9 mouse cellular contexts compared by ENCODE assay signal in the genomic region with DNA sequence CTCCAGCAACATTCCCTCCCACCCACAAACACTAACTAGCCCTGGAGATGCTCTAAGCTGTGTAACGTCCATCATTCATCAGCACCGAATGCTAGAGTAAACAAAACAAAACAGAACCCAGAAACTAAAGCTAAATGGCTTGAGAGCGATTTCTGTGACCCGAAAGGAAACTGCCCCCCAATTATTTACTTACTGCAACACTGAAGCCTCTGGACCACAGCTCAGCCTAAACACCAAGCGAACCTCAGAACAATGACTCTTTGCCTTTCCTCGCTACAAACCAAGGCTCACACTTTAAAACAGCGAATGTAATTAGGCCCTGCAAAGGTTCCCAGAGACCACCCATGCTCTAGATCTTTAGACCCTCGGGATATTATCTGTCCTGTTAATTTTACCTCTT. TPM values are rescaled to one million over a fixed set of nuclear protein-coding genes. Genes with fewer than 3 reads are reported as not detected.
DNase-seq lines count a peak whose midpoint lies in the region; ATAC-seq and TF ChIP-seq lines count a peak whose summit lies in the region.
"Had no signal": no experiment of that assay in that cellular context is flagged by ENCODE, and none has a peak within 500 bp of the region (broad histone marks: within the 10 kb centered on the region; RNA-seq: fewer than 3 reads in every experiment).

No protein-coding gene starts in this region.

- no peaks in the 10 kb centered on the region for H3K9me3 ChIP-seq in lung, postnatal 0 days (ENCODE audit: low read length)
- no peaks in the 10 kb centered on the region for H3K9me3 ChIP-seq in limb, embryonic 13.5 days
- no peaks in the 10 kb centered on the region for H3K9me3 ChIP-seq in stomach, postnatal 0 days (ENCODE audit: control insufficient read depth, low read length)

- peak overlapping the region; percentile 78 for H3K27ac ChIP-seq in lung, postnatal 0 days (ENCODE audit: low read length)
- peak overlapping the region; percentile 59 for H3K27ac ChIP-seq in limb, embryonic 13.5 days
- H3K27ac ChIP-seq in stomach, postnatal 0 days (replicated peaks) = peak overlapping the region; percentile 84

- H3K9ac ChIP-seq in lung, postnatal 0 days (replicated peaks; ENCODE audit: low read depth) = 0 out of 2 replicates have a peak overlapping the region, but pooled peaks have one; percentile 42
- peak overlapping the region; percentile 60 for H3K9ac ChIP-seq in limb, embryonic 13.5 days
- H3K9ac ChIP-seq in stomach, postnatal 0 days (ENCODE audit: low read length) = peak overlapping the region; percentile 59

- no peak for TF ChIP-seq CTCF in lung, postnatal 0 days (IDR thresholded peaks at IDR 0.05)
- TF ChIP-seq CTCF in stomach, postnatal 0 days (IDR thresholded peaks at IDR 0.05; ENCODE audit: low read depth) = no peak

- peak overlapping the region; percentile 48 for H3K4me2 ChIP-seq in lung, postnatal 0 days (replicated peaks; ENCODE audit: low read depth, low read length)
- peak overlapping the region; percentile 70 for H3K4me2 ChIP-seq in limb, embryonic 13.5 days (replicated peaks)
- peak overlapping the region; percentile 54 for H3K4me2 ChIP-seq in stomach, postnatal 0 days (replicated peaks; ENCODE audit: low read depth)

- ATAC-seq in lung, postnatal 0 days = no peak
- ATAC-seq in limb, embryonic 13.5 days (ENCODE audit: low FRiP score, low read depth) = no peak
- no peak for ATAC-seq in stomach, postnatal 0 days (ENCODE audit: low FRiP score, low TSS enrichment)

- WGBS in lung, postnatal 0 days = 19% methylated on average over 8 of the region's 8 CpGs
- WGBS in limb, embryonic 13.5 days = 6% methylated on average over 8 of the region's 8 CpGs
- 14% methylated on average over 8 of the region's 8 CpGs for WGBS in stomach, postnatal 0 days

- H3K36me3 ChIP-seq in lung, postnatal 0 days (ENCODE audit: insufficient read depth, low read length) = no peaks in the 10 kb centered on the region
- no peaks in the 10 kb centered on the region for H3K36me3 ChIP-seq in limb, embryonic 13.5 days
- H3K36me3 ChIP-seq in stomach, postnatal 0 days (ENCODE audit: control insufficient read depth, insufficient read depth, low read length) = no peaks in the 10 kb centered on the region

- no peak for TF ChIP-seq EP300 in lung, postnatal 0 days (IDR thresholded peaks at IDR 0.05)
- no peak for TF ChIP-seq EP300 in stomach, postnatal 0 days (optimal IDR thresholded peaks at IDR 0.05)

- peak overlapping the region; percentile 33 for H3K4me3 ChIP-seq in lung, postnatal 0 days (ENCODE audit: low read depth, low read length)
- H3K4me3 ChIP-seq in limb, embryonic 13.5 days = peak overlapping the region; percentile 46
- H3K4me3 ChIP-seq in stomach, postnatal 0 days (ENCODE audit: low read depth, low read length) = peak overlapping the region; percentile 53

- no peaks in the 10 kb centered on the region for H3K27me3 ChIP-seq in lung, postnatal 0 days (replicated peaks; ENCODE audit: insufficient read depth, low read length)
- H3K27me3 ChIP-seq in limb, embryonic 13.5 days = no peaks in the 10 kb centered on the region
- H3K27me3 ChIP-seq in stomach, postnatal 0 days (ENCODE audit: control insufficient read depth, insufficient read depth, low read length) = no peaks in the 10 kb centered on the region

- H3K4me1 ChIP-seq in lung, postnatal 0 days (ENCODE audit: insufficient read depth, low read depth, low read length) = no peaks in the 10 kb centered on the region
- H3K4me1 ChIP-seq in limb, embryonic 13.5 days = peaks cover 65% of the 10 kb centered on the region
- H3K4me1 ChIP-seq in stomach, postnatal 0 days (replicated peaks; ENCODE audit: control insufficient read depth, insufficient read depth) = no peaks in the 10 kb centered on the region; the same call in 1 of the 2 replicates

- DNase-seq in heart, adult 11 months = peak; percentile 28
- no peak for DNase-seq in heart, adult 18-20 months
- no peak for DNase-seq in lung, postnatal 0 days (ENCODE audit: low spot score)
- no peak for DNase-seq in lung, postnatal 25 days (ENCODE audit: low spot score)
- DNase-seq in stomach, postnatal 0 days (ENCODE audit: low spot score) = no peak
- no peak for DNase-seq in layer of hippocampus, postnatal 10 days (ENCODE audit: low spot score in 2 of 2)
- no peak for DNase-seq in thymus, postnatal 10 days (ENCODE audit: low spot score in 2 of 2)

RNA-seq across cellular contexts. Expression of a gene that starts 1.0 kb away (rescaled TPM):
- under 1 TPM; 0.17 to 0.33 TPM for total RNA-seq in heart, adult 18-20 months (2021)
- polyA plus RNA-seq in lung, postnatal 0 days (2015; fragmentation: Nextera tagmentation; extraction: Ambion mirVana) = 14.3 and 16.2 TPM in 2 replicates
- 5.5 and 6.2 TPM in 2 replicates for polyA plus RNA-seq in limb, embryonic 13.5 days (2015; fragmentation: Nextera tagmentation; extraction: Ambion mirVana)
- polyA plus RNA-seq in stomach, postnatal 0 days (2015; fragmentation: Nextera tagmentation; extraction: Ambion mirVana) = 2.9 and 3.4 TPM in 2 replicates
- total RNA-seq in layer of hippocampus, postnatal 10 days (2021) = 1 to 10 TPM; 4.3 to 4.9 TPM
- total RNA-seq: neutrophil, adult 5-6 weeks had no signal
